Mouse (Mus musculus) ZHBTc4 (cell line): ENCODE results near the gene Cpne2.

Experiments
- DNase-seq: peaks from one replicate; pipeline ENCODE4 v3.0.0-alpha.2; 2011; ENCODE audit warnings: low read depth, low spot score

Cpne2 gene

GRCm38 (mm10) chr8:94532873-94533671 is at the start of gene Cpne2:
Cpne2 (plus strand) TSS chr8:94532990.
- peak; percentile 74 for DNase-seq

DNA sequence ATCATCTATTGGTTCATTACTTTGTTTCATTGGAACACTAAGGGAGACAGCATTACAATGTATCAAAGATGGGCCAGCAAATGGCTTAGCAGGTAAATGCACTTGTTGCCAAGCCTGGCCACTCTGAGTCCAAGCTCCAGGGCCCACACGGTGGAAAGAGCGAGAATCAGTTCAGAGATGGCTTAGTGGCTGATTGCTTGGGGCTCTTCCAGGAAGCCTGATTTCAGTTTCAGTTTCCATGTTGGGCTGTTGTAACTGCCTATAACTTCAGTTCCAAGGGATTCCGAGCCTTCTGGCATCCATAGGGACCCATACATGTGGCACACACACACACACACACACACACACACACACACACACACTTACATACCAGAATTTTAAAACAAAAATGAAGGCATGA is 47.5 kb upstream of the Cpne2 start:
- no peak for DNase-seq

DNA sequence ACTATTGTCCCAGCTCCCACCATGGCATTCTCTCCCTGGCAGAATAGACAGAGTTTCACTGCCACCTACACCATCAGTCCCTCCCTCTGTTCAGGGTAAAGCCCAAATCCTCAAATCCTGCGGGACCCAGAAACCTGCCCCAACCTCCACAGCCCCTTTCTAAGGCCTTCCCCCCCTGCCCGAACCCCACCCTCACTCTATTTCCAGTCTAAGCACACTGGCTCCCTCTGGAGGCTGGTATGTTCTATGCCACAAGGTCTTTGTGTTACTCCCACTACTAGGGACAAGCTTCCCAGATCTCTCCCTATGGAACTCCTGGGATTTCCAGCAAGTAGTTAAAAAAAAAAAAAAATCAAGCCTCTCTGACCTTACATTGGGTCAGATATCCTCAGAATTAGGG is 46.9 kb upstream of the Cpne2 start:
- DNase-seq = peak; percentile 78

- no peak for DNase-seq
Observed at GRCm38 (mm10) chr8:94488016-94488415, 44.8 kb upstream of the Cpne2 start.

GRCm38 (mm10) chr8:94489809-94490483 is 42.8 kb upstream of the Cpne2 start:
- DNase-seq = no peak

DNA sequence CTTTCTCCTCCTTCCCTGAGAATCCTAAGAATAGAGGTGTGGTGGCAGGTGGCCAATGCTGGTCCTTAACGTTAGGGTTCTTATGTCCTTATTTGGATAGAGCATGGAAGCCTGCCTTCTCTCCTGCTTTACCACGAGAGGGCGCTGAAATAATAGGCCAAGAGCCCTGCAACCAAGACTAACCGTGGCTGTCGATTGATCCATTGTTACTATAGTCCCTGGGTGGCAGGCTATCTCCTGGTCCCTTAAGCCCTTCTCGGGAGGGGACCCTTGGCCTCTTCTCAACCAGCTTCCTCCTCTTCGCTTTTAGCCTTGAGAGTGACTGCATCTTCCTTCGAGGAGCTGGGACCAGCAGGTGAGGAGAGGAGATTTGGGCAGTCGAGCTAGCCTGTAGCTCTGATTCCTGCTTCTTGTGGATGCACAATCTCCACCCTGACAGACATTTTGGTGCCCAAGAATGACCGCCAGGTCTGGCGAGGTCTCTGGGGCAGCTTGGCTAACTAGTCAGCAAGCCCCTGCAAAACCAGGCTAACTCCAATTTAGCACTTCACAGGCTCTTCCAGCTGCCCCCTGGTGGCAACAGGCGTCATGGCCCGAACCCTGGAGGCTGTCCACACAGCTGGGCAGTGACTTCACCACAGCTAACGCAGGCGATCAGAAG is 40.6 kb upstream of the Cpne2 start:
- DNase-seq = peak; percentile 79

DNA sequence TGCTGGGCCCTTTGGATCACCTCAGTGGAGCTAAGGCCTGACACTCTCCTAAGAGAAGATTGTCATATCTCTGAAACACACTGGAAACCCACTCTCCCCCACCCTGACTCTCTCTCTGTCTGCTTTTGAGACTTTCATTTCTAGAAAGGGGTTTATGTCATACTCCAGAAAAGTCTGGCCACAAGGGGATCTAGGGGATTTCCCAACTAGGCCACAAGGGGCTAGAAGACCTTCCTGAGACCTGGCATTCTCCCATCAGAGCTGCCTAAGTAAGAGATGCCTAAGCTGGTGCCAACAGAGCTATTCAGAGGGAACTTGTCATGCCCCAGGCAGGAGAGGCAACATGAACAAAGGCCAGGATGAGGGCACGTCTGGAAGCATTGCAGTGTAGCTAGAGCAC is 39.5 kb upstream of the Cpne2 start:
- peak; percentile 32 for DNase-seq

- DNase-seq = no peak
Observed at GRCm38 (mm10) chr8:94515430-94516208, 17.2 kb upstream of the Cpne2 start.

- no peak for DNase-seq
Observed at GRCm38 (mm10) chr8:94516209-94516593, 16.6 kb upstream of the Cpne2 start.

DNA sequence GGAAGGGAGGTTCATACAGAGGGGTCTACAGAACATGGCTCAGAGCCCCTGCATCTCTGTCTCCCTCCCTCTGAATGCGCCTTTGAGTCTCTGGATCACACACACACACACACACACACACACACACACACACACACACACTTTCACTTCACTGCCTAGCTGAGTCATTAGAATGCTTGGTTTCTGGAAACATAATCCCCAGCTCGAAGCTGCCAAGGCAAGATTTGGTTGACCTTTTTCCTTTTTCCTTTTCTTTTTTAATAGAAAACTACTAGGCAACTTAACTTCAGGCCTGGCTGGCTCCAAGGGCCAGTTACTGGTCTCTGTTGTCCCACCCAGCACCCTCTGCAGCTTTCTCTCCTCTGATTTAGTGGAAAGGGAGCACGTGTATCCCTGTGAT is 16.0 kb upstream of the Cpne2 start:
- DNase-seq = no peak

GRCm38 (mm10) chr8:94518331-94518730 is 14.5 kb upstream of the Cpne2 start:
- DNase-seq = peak; percentile 23

DNA sequence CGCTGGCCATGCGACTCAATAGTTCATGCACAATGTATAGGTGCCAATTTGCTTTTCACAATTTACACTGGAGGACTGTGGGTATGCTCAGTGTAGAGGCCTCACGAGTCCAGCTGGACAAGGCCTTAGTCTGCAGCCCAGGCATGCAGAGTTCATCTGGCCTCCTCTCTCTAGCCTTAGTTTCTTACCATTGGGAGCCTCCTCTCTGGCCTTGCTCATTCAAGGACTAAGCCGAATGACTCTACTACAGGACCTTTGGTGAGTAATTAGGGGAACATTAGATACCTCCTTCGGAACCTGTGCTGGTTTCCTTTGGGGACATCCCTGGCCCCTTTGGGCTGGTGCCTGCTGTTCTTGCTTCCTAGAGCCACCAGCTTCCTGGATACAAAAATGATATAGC is 13.8 kb upstream of the Cpne2 start:
- DNase-seq = no peak

DNA sequence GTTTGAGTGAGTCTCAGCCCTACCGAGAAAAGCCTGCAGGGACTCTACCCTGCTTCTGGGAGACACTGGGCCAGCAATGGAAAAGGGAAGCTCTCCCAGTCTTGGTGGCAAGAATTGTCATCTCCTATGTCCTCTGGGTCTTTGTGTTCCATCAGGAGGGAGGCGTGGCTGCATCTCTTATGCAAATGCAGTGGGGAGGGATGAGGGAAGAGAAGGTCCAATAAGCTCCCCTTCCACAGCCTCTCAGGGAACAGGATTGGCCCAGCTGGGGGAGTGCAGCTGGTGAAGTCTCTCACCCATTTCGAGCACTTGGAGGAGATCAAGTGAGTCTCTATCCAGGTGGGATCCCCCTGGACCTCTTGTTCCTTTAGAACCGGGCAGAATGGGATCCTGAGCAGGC is 11.3 kb upstream of the Cpne2 start:
- peak; percentile 74 for DNase-seq

- DNase-seq = no peak
Observed at GRCm38 (mm10) chr8:94522482-94522881, 10.3 kb upstream of the Cpne2 start.

GRCm38 (mm10) chr8:94524554-94524953 is 8.2 kb upstream of the Cpne2 start:
- no peak for DNase-seq

DNA sequence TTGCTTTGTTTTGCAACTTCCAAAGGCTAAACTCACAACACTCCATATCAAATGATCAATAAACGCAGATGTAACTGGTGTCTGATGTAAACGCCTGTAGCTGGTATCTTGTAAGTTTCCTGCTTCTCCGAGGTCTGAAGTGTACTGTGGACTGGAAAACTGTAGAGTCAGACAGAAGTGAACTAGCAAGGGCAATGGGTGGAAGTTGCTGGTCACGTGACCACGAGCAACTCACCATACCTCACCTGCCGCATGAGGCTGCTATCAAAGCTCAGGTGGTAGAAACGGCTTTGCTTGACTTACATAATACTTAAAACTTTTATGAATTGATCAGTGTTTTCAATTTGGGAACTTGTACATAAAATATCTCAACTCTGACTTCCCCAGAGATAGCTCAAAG is 5.6 kb upstream of the Cpne2 start:
- no peak for DNase-seq

DNA sequence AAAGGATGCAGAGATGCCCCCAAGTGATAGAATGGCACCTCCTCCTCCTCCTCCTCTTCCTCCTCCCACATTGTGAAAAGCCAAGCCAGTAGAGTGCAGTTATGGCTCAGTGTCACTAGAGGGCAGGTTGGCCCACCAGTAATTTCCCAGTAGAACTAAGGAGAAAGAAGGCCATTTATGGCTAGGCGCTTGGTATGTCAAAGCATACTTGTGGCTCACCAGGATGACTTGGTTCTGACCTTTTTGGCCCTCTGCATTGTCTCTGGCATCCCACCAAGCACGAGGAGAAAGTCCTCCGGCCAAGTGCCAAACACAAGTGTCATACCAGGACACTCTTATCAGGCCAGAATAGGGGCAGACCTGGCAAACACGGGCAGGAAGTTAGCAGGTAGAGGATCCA is 4.5 kb upstream of the Cpne2 start:
- DNase-seq = peak; percentile 59

DNA sequence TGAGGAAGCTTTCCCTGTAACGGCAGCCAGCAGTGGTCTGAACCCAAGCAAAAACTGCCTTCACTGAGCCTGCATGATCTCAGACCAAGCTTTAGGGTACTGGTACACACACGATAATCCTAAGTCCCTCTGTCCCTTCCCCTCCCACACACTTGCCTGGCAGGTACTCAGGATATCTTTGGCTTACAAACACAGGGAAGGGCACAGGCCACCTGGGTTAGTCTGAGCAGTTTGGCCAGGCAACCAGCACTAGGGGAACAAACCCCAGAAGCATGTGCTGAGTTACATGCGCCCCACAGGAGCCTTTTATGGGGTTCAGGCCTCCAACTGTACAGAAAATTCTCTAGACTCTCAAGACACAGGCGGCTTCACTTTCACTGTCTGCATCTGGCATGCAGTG is 2.9 kb upstream of the Cpne2 start:
- DNase-seq = no peak

- DNase-seq = no peak
Observed at GRCm38 (mm10) chr8:94530643-94531042, 2.1 kb upstream of the Cpne2 start.

- peak; percentile 39 for DNase-seq
Observed at GRCm38 (mm10) chr8:94532000-94532399, 790 bp upstream of the Cpne2 start.

GRCm38 (mm10) chr8:94532525-94532872 is 291 bp upstream of the Cpne2 start:
- DNase-seq = no peak

GRCm38 (mm10) chr8:94534612-94535011 is 1.8 kb downstream of the Cpne2 start:
- no peak for DNase-seq
